Mouse (Mus musculus) frontal cortex, postnatal 36 days (tissue): ENCODE results near the gene Itpr2.

ENCODE experiments used
- DNase-seq, 2 experiments: peaks; one replicate each; pipeline ENCODE4 v3.0.0; 2022; ENCODE audit warnings: low spot score in 2 of 2

Gene Itpr2

GRCm38 (mm10) chr6:146157983-146158535, 344.0 kb downstream of the Itpr2 start:
- peak; percentile 28 for DNase-seq

GRCm38 (mm10) chr6:146157099-146157498, 344.9 kb downstream of the Itpr2 start:
- DNase-seq = no peak

- DNase-seq = no peak
These were observed 345.5 kb downstream of the Itpr2 start for GRCm38 (mm10) chr6:146156536-146156935.

GRCm38 (mm10) chr6:146155156-146155734, 346.8 kb downstream of the Itpr2 start:
- no peak for DNase-seq

- no peak for DNase-seq
These were observed 349.2 kb downstream of the Itpr2 start for GRCm38 (mm10) chr6:146152843-146153242.

GRCm38 (mm10) chr6:146140966-146141585, 360.9 kb downstream of the Itpr2 start:
- no peak for DNase-seq

- DNase-seq = no peak
These were observed 361.9 kb downstream of the Itpr2 start for GRCm38 (mm10) chr6:146140171-146140570.

GRCm38 (mm10) chr6:146136646-146137045, 365.4 kb downstream of the Itpr2 start:
- peak; percentile 24 to 55 for DNase-seq

GRCm38 (mm10) chr6:146136244-146136643, 365.8 kb downstream of the Itpr2 start:
- no peak for DNase-seq

- DNase-seq = no peak
These were observed 366.7 kb downstream of the Itpr2 start for GRCm38 (mm10) chr6:146135291-146135690.

- DNase-seq = no peak
These were observed 368.1 kb downstream of the Itpr2 start for GRCm38 (mm10) chr6:146133921-146134320.

GRCm38 (mm10) chr6:146129066-146129465, 373.0 kb downstream of the Itpr2 start:
- DNase-seq = no peak

- no peak for DNase-seq
These were observed 375.0 kb downstream of the Itpr2 start for GRCm38 (mm10) chr6:146126823-146127681.

GRCm38 (mm10) chr6:146125621-146126020, 376.4 kb downstream of the Itpr2 start:
- no peak for DNase-seq

GRCm38 (mm10) chr6:146124479-146124878, 377.5 kb downstream of the Itpr2 start:
- DNase-seq = peak; percentile 43 to 54

- DNase-seq = no peak
These were observed 378.4 kb downstream of the Itpr2 start for GRCm38 (mm10) chr6:146123656-146124055.

GRCm38 (mm10) chr6:146120172-146120571, 381.9 kb downstream of the Itpr2 start:
- no peak for DNase-seq

GRCm38 (mm10) chr6:146114731-146115302, 387.2 kb downstream of the Itpr2 start:
- no peak for DNase-seq

GRCm38 (mm10) chr6:146114071-146114470, 388.0 kb downstream of the Itpr2 start:
- no peak for DNase-seq

GRCm38 (mm10) chr6:146113085-146113484, 388.9 kb downstream of the Itpr2 start:
- no peak for DNase-seq

- DNase-seq = no peak
These were observed 389.8 kb downstream of the Itpr2 start for GRCm38 (mm10) chr6:146112211-146112610.

GRCm38 (mm10) chr6:146111781-146112180, 390.2 kb downstream of the Itpr2 start:
- no peak for DNase-seq
